Mouse (Mus musculus): ENCODE data around the gene Paqr4. TPM values are rescaled to one million over a fixed set of nuclear protein-coding genes. Genes with fewer than 3 reads are reported as not detected.
"Not testable (repeated sequence)": the region's sequence is repeated elsewhere in the genome, so short reads cannot be mapped to it uniquely, and the experiment has no call there.

The Paqr4 gene
- 10.4 and 11.7 TPM in 2 replicates for total RNA-seq (2021)
- long read RNA-seq, partial matches to known transcripts = 0 of 8 reads
- long read RNA-seq, other reads (novel, unspliced or antisense) = 4 of 8 reads

DNA sequence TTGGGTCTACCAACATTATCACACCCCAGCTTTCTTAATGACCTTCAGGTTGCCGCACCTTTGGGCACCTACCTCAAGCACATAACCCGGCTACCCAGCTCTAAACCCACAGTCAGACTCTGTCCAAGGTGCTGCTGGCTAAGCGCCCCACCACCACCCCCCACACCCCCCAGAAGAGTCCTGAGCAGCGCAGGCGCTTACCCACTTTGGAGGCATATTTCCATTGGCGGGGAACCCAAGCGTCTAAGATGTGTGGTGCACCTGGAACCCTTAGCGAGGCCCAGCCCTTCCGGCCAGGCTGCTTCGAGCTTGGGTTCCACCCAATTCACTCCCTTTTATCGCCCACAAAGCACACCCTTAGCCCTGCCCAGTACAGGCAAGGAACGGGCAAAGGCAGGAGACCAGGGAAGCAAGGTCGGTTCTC lies at the start of gene Paqr4:
TSS of gene Paqr4 (minus strand) at position 270 of the 424 bp plus-strand sequence.
- DNase-seq = no peak

DNA sequence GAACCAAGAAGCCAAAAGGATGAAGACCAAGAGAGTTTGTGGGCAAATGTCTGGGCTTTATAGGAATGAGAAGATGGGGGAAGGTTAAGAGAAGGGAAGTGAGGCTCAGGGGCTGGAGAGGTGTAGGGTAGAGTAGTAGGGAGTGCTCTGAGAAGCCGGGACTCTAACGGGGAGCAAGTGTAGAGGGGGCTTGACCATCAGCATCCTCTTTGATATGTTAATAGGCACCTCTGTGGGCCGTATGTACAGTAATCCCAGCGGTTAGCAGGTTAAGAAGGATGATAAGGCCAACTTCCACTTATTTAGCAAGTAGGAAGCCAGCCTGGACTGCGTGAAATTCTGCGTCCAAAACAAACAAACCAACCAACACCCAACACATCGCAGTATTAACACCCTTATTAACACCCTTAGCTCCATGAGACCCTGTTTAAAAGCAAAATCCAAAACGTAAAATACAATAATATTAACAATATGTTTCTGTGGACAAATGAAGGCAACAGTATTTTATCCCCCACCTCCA lies 49.1 kb upstream of the Paqr4 start:
- no peak for DNase-seq

DNA sequence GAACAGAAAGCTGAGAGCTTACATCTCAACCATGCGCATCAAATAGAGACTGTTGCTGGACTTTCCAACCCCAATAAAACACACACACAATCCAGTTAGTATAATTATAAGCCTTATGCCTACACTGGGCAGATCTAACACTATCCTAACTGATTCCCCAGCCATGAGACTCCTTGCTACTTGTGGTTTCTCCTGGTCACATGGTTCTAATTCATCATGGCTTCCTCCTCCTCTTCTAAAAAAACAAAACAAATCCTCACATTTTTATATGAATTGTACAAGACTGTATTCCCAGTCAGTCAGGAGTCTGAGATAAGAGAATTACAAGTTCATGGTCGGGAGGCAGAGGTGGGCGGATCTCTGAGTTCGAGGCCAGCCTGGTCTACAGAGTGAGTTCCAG lies 48.3 kb upstream of the Paqr4 start:
- DNase-seq = no peak

DNA sequence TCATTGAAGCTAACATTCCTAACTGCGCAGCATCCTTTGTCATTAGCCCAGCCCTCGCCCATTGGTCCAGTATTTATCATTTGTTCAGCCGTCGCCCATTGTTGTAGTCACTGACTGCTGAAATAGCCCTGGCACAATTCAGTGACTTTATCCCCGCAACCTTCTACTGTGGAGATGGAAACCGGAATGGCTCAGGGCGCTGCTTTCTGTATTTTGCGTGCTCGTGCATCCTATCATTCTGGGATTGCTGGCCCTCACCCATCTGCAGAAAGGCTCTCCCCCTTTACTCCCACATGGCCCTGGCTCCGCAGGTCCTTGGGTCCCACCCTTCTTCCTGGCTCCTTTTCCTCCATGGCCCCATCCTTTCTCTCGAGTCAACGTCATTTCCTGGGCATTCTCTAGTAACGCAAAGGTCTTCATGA lies 45.9 kb upstream of the Paqr4 start:
- no peak for DNase-seq

DNA sequence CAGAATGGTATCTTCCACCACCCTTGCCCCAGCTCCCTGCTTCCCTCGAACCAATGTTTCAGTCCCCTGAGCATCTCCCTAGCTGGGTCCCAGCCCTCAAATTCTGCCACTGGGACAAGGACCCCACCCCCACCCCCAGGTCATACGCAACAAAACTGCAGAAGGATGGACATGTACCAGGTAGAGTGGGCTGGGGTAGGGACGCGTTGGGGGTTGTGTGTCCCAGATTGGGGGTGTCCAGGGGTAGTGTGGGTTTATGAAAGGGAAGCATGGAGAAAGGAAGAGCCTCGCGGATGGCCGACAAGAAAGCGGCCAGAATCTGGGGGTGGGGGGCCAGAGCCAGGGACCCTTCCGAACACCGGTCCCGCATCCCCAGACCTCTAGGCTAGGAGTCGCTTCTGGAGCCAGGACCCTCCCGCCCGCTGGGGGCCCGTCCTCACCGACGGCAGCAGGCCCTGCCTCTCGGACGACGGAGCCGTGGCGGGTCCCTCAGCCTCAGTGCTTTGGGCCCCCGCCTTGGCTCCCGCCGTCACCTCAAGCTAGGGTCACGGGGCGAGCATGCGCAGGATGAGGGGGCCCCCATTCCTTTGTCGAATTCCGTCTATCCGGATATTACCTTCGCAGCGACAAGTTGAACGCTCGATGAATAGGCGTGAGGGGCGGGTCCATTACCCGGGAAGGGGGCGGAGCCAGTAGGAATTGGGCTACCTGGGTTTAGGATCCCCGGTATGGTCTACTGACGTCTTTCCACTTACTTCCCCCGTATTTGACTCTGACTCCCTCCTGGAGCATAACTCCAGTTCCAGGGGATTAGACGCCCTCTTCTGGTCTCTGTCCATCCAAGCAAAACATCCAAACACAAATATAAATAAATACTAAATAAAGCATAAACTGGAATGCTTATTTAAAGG lies 45.1 kb upstream of the Paqr4 start, which contains the start of gene Flywch2:
TSS of gene Flywch2 (minus strand) at position 521 of the 911 bp plus-strand sequence.
- DNase-seq = peak; percentile 78

DNA sequence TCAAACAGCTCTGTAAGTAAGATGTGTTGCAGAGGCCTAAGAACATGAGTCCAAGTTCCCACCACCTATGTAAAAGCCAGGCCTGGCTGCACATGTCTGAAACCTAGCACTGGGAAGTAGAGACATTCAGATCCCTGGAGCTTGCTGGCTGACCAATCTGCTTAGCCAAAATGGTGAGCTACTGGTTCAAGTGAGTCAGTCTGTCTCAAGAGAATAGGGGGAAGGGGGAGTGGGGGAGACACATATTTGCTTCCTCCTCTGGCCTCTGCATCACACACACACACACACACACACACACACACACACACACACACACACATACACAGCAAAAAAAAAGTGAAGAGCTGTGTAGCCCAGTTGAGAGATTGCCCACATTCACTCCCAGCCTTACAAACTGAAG lies 42.7 kb upstream of the Paqr4 start:
- DNase-seq = no peak

DNA sequence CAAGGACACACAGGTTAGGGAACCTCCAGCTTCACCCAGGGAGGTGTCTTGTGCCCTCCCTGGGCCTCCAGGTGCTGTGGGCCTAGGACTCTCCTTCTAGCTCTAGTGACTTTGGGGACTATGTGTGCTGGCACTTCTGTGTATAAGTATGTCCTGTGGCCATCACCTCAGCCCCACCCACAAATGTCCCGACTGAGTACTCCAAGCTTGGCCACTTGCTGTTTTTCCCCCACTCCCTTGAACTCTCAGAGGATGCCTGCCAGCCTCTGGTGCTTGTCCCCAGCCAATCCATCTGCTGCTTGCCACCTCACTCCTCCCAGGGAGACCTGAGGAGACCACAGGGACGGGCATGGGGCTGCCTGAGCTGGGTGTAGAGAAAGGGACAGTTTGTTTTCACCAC lies 37.8 kb upstream of the Paqr4 start:
- DNase-seq = no peak

DNA sequence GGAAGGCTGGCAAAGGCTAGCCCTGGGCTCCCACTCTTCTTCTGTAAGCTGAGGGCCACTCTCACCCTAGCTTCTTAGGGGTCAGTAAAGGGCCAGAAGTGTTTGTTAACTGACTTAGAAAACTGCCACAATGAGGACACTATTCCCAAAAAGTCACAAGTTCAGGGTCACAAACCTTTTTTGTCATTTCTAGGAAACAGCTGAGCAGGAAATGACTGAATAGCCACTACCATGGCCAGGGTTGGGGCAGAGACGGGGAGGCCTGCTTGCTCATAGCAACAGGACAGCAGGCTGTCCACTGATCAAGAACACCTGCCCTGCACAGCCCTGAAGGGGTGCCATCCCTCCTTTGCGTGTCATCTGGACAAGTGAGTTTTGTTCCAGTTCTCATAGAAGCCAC lies 36.5 kb upstream of the Paqr4 start:
- DNase-seq = no peak

DNA sequence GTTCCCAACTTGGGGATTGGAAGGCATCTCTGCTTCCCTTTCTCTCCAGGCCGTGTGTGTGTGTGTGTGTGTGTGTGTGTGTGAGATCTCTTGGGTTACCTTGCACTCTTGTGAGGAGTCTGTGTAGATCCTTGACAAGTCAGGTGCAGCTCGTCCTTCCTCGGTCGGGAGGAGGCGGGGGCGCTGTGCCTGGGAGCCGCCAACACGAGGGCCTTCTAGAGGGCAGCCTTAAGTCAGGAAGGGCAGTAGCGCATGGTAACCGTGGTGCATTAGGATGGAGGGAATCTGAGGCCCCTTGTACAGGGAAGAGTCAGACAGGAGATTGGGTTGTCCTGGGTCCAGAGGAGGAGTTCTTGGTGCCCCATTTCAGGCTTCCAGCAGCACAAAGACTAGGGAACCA lies 35.5 kb upstream of the Paqr4 start:
- no peak for DNase-seq

DNA sequence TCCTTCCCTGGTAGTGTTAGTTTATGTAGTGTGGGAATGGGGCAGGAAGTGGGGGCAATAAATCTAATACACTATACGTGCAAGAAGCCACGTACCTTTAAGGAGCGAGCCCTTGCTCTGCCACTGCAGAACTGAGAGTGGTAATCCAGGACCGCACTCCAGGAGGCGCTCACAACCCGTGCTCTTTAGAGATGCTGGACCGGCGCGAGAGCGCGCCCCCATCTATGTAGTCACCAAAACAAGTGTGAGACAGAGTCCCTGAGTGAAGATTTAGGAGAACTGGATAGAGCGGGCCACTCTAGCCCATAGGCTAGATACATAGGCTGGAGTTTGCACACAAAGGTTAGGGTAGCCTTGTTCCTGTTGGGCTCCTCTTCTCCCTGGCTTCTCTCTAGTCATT lies 33.4 kb upstream of the Paqr4 start:
- DNase-seq = peak; percentile 86

DNA sequence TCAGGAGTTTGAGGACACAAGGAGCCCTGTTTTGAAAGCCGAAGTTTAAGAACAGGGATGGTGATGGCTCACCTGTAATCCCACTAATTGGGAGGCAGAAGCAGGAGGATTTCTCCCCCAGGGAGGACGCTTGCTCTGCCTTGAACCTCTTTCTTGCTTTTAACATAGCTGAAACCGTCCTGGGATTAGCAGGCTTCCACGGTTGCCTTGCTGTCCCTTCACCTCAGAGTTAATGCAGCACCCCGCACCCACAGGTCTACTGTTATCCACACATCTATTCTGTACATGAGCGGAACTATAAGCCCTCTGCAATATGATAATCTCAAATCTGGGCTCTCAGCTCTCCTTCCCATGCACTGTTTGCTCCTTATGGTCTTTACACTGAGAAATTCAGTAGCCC lies 33.0 kb upstream of the Paqr4 start:
- no peak for DNase-seq

DNA sequence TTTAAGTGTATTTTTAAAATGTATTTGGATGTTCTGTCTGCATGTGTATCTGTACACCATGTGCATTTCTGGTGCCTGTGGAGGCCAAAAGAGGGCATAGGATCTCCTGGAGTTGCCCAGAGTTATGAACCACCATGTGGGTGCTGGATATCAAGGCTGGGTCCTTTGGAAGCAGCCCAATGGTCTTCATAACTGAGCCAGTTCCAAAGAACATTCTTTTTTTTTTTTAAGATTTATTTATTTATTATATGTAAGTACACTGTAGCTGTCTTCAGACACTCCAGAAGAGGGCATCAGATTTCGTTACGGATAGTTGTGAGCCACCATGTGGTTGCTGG lies 31.5 kb upstream of the Paqr4 start:
- DNase-seq = not testable (repeated sequence)

DNA sequence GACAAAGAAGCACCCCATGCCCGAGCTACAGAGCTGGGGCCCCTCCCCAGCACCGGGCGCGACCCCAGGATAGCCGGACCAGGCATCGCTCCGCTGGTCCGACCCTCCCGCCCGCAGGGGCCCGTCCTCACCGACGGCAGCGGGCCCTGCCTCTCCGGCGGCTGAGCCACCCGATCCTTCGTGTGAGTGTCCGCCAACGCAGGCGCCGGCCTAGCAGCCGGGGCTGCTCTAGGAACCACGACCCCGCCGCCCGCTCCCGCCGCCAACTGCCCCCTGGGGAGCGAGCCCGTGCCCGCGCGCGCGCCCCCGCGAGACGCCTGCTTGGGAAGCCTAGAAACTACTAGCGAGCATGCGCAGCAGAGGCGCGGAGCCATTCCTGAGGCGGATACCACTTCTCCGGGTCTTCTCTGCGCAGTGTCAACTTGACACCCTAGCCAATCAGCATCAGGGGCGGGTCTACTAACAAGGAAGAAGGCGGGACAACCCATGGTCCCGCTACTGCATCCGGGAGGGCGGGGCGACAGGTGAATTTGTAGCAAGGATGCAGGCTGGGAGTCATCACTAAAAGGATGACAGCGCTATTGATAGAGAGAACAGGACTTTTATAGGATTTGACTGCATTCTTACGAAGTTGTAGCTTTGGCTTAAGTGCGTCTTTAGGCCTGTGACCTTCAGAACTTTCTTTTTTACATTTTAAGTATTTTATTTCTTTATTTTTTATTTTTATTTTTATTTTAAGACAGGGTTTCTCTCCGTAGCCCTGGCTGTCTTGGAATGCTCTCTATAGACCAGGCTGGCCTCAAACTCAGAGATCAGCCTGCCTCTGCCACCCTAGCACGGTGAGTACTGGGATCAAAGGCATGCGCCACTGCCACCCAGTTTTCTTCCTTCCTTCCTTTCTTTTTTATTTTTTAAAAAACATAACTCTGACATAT lies 30.9 kb upstream of the Paqr4 start, which contains the start of gene Flywch1:
TSS of gene Flywch1 (minus strand) at position 319 of the 935 bp plus-strand sequence.
- DNase-seq = peak; percentile 97

DNA sequence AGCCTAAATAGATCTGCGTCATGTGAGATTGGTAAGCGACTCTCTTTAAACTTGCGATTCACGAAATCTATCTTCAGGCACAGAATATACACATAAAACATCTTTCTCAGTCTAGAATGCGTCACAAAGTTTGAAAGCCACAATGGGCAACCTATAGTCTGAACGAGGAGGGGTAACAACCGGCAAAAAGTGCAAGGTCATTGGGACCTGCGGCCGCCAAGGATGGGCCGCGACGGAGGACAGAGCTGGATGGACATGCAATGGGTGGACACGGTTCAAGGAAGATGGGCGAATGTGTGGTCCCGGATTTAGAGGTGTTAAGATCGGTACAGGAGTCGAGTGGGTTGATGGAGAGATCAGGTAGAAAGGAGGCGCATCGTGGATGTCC lies 30.2 kb upstream of the Paqr4 start:
- DNase-seq = no peak

DNA sequence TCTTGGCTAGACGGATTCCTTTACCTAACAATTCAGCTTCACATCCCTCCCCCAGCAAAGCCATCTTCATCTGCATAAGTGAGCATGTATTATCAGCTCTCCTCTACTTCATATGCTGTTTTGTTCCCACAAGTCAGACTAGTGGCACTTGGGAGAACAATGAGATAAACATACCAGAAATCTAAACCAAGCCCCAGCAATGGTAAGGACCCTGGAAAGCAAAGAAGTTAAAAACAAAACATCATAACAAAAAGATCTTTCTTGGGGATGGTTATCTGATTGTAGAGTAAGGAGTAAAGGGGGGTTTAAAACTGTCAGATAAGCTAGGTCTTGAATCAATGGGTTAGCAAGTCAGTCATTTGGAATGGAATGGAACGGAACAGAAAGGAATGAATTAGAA lies 29.8 kb upstream of the Paqr4 start:
- DNase-seq = no peak

DNA sequence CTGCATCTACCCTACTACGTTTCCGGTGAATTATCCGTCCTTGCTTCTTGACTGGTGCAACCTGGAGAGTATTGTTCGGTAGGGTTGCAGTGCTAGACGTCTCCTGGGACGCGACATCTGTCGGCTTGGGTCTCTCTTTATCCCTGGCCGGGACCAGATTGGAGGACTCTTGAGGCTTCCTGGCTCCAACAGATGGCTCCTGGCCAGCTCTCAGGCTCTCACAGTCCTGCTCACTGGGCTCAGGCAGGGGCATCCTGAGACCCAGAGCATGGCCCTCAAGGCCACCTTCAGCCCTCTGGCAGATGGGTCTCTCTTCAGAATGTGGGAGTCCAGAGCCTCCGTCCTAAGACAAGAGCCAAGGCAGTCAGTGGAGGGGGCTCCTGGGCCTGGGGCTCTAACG lies 22.3 kb upstream of the Paqr4 start:
- no peak for DNase-seq

DNA sequence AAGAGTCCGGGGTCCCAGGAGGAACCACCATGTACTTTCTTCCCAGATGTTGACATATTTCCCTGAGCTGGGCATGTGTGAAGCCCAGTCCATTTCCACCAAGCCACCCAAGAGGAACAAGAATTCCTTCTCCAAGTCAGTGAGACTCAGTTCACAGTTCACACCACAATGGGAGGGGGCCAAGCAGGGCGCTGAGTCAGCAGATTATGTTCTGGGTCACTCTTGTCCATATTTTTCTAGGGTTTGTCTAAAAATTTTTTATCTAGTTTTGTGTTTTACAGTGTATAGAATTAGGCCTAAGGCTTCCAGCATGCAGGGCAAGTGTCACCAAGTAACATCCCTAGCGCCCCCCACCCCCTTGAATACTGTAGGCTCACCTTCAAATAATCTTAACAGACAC lies 20.5 kb upstream of the Paqr4 start:
- DNase-seq = no peak

DNA sequence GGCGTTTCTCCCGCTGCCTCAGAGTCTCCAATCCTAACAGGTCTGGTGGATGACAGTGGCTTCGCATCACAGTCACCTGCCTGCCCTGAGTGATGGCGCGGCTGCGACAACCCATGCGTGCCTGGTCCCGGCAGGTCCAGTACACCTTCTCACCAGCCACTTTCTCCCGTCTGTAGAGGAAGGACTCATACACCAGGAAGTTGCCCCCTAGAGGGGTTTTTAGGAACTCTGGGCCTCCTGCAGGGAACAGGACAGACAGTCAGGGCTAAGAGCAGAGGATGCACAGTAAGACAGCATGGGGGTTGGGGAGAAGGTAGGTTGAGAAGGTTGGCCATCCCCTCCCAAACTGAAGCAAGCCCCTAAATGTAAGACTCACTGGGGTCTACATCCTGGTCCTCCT lies 19.6 kb upstream of the Paqr4 start:
- DNase-seq = no peak

DNA sequence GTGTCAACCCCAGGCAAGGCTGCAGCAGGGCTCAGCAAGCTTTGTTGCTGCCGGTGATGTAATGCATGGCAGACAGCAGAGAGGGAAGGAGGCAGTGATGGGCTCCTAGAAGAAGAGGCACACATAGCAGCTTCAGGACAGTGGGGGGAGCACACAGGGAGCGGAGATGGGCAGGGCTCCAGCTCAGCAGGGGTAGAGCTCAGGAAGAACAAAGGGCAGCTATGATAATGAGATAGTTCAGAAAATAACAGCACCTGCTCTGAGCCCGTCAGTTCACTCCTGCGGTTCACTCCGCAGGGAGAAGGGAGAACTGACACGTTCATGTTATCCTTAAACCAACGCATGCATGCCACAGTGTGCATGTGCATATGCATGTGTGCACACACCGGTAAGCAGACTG lies 18.1 kb upstream of the Paqr4 start:
- DNase-seq = no peak

DNA sequence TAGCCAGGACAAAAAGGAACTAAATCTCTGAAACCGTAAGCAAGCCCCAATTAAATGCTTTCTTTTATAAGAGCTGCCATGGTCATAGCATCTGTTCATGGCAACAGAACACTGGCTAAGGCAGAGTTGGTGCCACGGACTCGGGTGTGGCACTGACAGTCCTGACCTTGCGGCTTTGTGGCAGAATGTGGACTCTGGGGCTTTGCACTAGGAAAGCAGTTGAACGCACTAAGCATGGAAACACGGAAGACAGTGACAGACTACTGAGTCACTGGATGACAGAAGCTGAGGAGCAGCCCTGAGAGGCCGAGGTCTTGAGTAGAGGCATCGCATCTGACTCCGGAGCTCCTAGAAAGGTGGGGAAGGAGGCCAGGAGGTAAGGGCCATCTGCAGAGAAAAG lies 16.9 kb upstream of the Paqr4 start:
- DNase-seq = no peak

DNA sequence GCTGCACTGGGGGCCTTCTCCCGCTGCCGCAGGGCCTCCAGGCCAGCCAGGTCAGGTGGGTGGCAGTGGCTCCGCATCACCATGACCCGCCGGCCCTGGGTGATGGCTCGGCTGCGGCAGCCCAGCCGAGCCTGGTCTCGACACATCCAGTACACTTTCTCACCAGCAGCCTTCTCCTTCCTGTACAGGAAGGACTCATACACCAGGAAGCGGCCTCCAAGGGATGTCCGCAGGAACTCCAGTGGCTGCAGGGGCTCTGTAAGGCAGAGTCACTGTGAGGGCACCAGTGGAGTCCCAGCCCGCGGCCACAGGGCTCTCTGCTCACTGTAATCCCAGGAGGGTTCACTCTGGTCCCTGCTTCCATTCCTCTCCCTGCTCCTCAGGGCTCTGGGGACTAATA lies 15.0 kb upstream of the Paqr4 start:
- no peak for DNase-seq

DNA sequence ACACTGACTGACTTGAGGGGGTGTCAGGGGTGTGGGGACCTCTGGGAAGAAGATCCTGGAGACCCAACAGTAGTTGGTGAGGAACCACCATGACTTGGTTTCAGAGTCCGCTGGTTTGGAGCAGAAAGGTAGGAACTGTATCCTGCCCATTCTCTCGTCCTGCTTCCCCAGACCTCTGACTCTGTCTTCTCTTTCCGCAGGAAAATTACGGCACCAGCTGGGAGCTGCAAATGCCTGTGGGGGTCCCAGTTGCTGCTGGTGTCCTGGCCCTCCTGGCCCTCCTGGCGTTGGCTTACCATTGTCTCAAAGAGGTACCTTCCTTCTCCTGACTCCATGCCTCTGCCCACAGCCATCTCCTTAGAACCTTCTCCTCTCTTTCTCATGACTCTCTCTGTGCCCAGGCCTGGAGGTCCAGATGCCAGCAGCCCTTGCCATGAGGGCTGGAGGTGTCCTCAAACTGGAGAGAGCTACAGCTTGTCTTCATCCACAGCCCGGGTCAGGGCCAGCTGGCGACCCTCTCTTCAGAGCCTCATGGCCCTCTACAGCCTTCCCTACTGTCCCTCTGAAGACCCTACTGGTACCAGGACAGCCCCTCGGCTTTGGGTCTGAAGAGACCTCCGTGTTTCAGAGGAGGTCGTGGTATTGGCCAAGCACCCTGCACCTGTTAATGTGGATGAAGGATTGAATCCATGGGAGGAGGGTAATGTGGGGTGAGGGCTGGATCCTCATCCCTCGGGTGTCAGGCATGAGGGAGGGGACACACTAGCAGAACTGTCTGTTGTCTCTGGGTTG lies 8.9 kb upstream of the Paqr4 start:
- no peak for DNase-seq
